Mouse (Mus musculus) midbrain, embryonic 15.5 days (tissue): ENCODE measurements around the gene Mast3. TPM values are rescaled to one million over a fixed set of nuclear protein-coding genes. Genes with fewer than 3 reads are reported as not detected.
A peak's percentile ranks its signal among the peaks of the same experiment; 100 is the strongest.
"Not testable (repeated sequence)": the region's sequence is repeated elsewhere in the genome, so short reads cannot be mapped to it uniquely, and the experiment has no call there.

Experiments used
- ATAC-seq: fragments of 200-750 bp; cut with Nextera tagmentation; replicated peaks from 2 replicates; pipeline ENCODE4 v1.8.0; 2017; ENCODE audit warnings: moderate TSS enrichment
- H3K27ac ChIP-seq: fragments of 300-500 bp; sonication (generic); 2 replicates; pipeline ENCODE4 v1.5.1; 2015; ENCODE audit warnings: mild to moderate bottlenecking, inconsistent platforms
- H3K27me3 ChIP-seq: fragments of 300-500 bp; sonication (generic); replicated peaks from 2 replicates; pipeline ENCODE4 v1.6.1; 2015; ENCODE audit warnings: inconsistent platforms
- H3K36me3 ChIP-seq: fragments of 300-500 bp; sonication (generic); replicated peaks from 2 replicates; pipeline ENCODE4 v1.6.1; 2015; ENCODE audit warnings: inconsistent platforms
- H3K4me1 ChIP-seq: fragments of 300-500 bp; sonication (generic); 2 replicates; pipeline ENCODE4 v1.6.1; 2015; ENCODE audit warnings: inconsistent platforms
- H3K4me2 ChIP-seq: fragments of 300-500 bp; sonication (generic); 2 replicates; pipeline ENCODE4 v1.6.1; 2015; ENCODE audit warnings: inconsistent platforms, mild to moderate bottlenecking, moderate library complexity
- H3K4me3 ChIP-seq: fragments of 300-500 bp; sonication (generic); 2 replicates; pipeline ENCODE4 v1.5.1; 2015; ENCODE audit warnings: mild to moderate bottlenecking, inconsistent platforms
- H3K9ac ChIP-seq: fragments of 300-500 bp; sonication (generic); 2 replicates; pipeline ENCODE4 v1.6.1; 2015; ENCODE audit warnings: mild to moderate bottlenecking, inconsistent platforms
- H3K9me3 ChIP-seq: fragments of 300-500 bp; sonication (generic); 2 replicates; pipeline ENCODE4 v1.6.1; 2016; ENCODE audit warnings: inconsistent platforms
- WGBS: fragments of 180-500 bp; shearing (Covaris S2); methylation state at CpG from one replicate; pipeline ENCODE4 v1.1.7; 2015; ENCODE audit warnings: mixed read lengths; 5-methylcytosine and 5-hydroxymethylcytosine counted together
- polyA plus RNA-seq: library from polyadenylated mRNA; unstranded; fragments of >200 nt; fragmentation: Nextera tagmentation; extraction: Ambion mirVana; gene quantifications from 2 replicates; pipeline ENCODE4 v1.2.1, GENCODE M21; 2015

Gene Mast3
- polyA plus RNA-seq, 1 experiment from 2014 or later: 26.9 TPM

- no peaks in the 10 kb centered on the region for H3K4me1 ChIP-seq
- H3K27ac ChIP-seq: no peak overlapping the region
- 86% methylated on average over 8 of the region's 8 CpGs for WGBS
- no peaks in the 10 kb centered on the region for H3K9me3 ChIP-seq
- H3K36me3 ChIP-seq: no peaks in the 10 kb centered on the region
- no peak overlapping the region for H3K4me3 ChIP-seq
- H3K9ac ChIP-seq: no peak overlapping the region
- no peak for ATAC-seq
- no peaks in the 10 kb centered on the region for H3K27me3 ChIP-seq
- H3K4me2 ChIP-seq: no peak overlapping the region
These were observed 26.7 kb upstream of the Mast3 start for GRCm38 (mm10) chr8:70831517-70831916.

- WGBS: 88% methylated on average over 1 of the region's 1 CpGs
- Histone ChIP-seq H3K9me3 (no peaks in the 10 kb centered on the region), H3K4me1 (no peaks in the 10 kb centered on the region), H3K36me3 (no peaks in the 10 kb centered on the region), H3K9ac (no peak overlapping the region), H3K4me3 (no peak overlapping the region), H3K27ac (no peak overlapping the region), H3K27me3 (no peaks in the 10 kb centered on the region), H3K4me2 (no peak overlapping the region)
- ATAC-seq: no peak
These were observed 22.9 kb upstream of the Mast3 start for GRCm38 (mm10) chr8:70827796-70828195.

GRCm38 (mm10) chr8:70827010-70827409, 22.2 kb upstream of the Mast3 start:
- H3K9me3 ChIP-seq: no peaks in the 10 kb centered on the region
- no peak overlapping the region for H3K4me2 ChIP-seq
- H3K9ac ChIP-seq: no peak overlapping the region
- no peak overlapping the region for H3K4me3 ChIP-seq
- no peaks in the 10 kb centered on the region for H3K4me1 ChIP-seq
- no peaks in the 10 kb centered on the region for H3K36me3 ChIP-seq
- 96% methylated on average over 2 of the region's 2 CpGs for WGBS
- H3K27ac ChIP-seq: no peak overlapping the region
- H3K27me3 ChIP-seq: no peaks in the 10 kb centered on the region
- ATAC-seq: no peak

GRCm38 (mm10) chr8:70825816-70826215, 21.0 kb upstream of the Mast3 start:
- no peak for ATAC-seq
- no peak overlapping the region for H3K9ac ChIP-seq

GRCm38 (mm10) chr8:70823802-70824201, 18.9 kb upstream of the Mast3 start:
- H3K4me3 ChIP-seq: no peak overlapping the region
- no peak for ATAC-seq
- peaks cover 10% of the 10 kb centered on the region for H3K27me3 ChIP-seq
- no peak overlapping the region for H3K27ac ChIP-seq
- H3K4me2 ChIP-seq: no peak overlapping the region
- no peaks in the 10 kb centered on the region for H3K9me3 ChIP-seq
- H3K4me1 ChIP-seq: no peaks in the 10 kb centered on the region
- H3K36me3 ChIP-seq: no peaks in the 10 kb centered on the region
- H3K9ac ChIP-seq: no peak overlapping the region
- WGBS: 88% methylated on average over 7 of the region's 7 CpGs

More at GRCm38 (mm10) chr8:70825816-70826215, 21.0 kb upstream of the Mast3 start:
- peaks cover 5% of the 10 kb centered on the region; the same call in 1 of the 2 replicates for H3K27me3 ChIP-seq
- WGBS: 87% methylated on average over 8 of the region's 8 CpGs
- no peak overlapping the region for H3K4me3 ChIP-seq
- H3K4me1 ChIP-seq: no peaks in the 10 kb centered on the region
- H3K4me2 ChIP-seq: no peak overlapping the region
- no peaks in the 10 kb centered on the region for H3K36me3 ChIP-seq
- no peaks in the 10 kb centered on the region for H3K9me3 ChIP-seq
- no peak overlapping the region for H3K27ac ChIP-seq

GRCm38 (mm10) chr8:70822594-70822993, 17.7 kb upstream of the Mast3 start:
- H3K27me3 ChIP-seq, H3K4me3 ChIP-seq, ATAC-seq, H3K9ac ChIP-seq, H3K27ac ChIP-seq, H3K4me1 ChIP-seq, H3K4me2 ChIP-seq, H3K36me3 ChIP-seq, H3K9me3 ChIP-seq: not testable (repeated sequence)
- WGBS: 84% methylated on average over 3 of the region's 3 CpGs

- Histone ChIP-seq H3K27ac (no peak overlapping the region), H3K4me1 (peaks cover under 1% of the 10 kb centered on the region; the same call in 1 of the 2 replicates), H3K9ac (no peak overlapping the region), H3K4me2 (no peak overlapping the region), H3K4me3 (no peak overlapping the region), H3K27me3 (peaks cover 10% of the 10 kb centered on the region), H3K36me3 (no peaks in the 10 kb centered on the region), H3K9me3 (no peaks in the 10 kb centered on the region)
- 50% methylated on average over 11 of the region's 11 CpGs for WGBS
- no peak for ATAC-seq
These were observed 17.1 kb upstream of the Mast3 start for GRCm38 (mm10) chr8:70821992-70822391.

- no peaks in the 10 kb centered on the region for H3K9me3 ChIP-seq
- 18% methylated on average over 30 of the region's 30 CpGs for WGBS
- H3K36me3 ChIP-seq: no peaks in the 10 kb centered on the region
- H3K4me3 ChIP-seq: no peak overlapping the region
- no peak overlapping the region for H3K4me2 ChIP-seq
- no peak overlapping the region for H3K27ac ChIP-seq
- peak; percentile 30; the same call in 1 of the 2 replicates for ATAC-seq
- H3K9ac ChIP-seq: no peak overlapping the region
- H3K27me3 ChIP-seq: peaks cover 13% of the 10 kb centered on the region
- peaks cover 5% of the 10 kb centered on the region; the same call in 1 of the 2 replicates for H3K4me1 ChIP-seq
These were observed 16.6 kb upstream of the Mast3 start for GRCm38 (mm10) chr8:70821399-70821962.

- peak; percentile 25; the same call in 1 of the 2 replicates for ATAC-seq
- Histone ChIP-seq H3K9ac (no peak overlapping the region), H3K4me3 (no peak overlapping the region), H3K36me3 (no peaks in the 10 kb centered on the region), H3K9me3 (no peaks in the 10 kb centered on the region), H3K4me2 (no peak overlapping the region), H3K4me1 (peaks cover 5% of the 10 kb centered on the region; the same call in 1 of the 2 replicates), H3K27me3 (peaks cover 25% of the 10 kb centered on the region), H3K27ac (no peak overlapping the region)
- WGBS: 4% methylated on average over 31 of the region's 31 CpGs
These were observed 15.5 kb upstream of the Mast3 start for GRCm38 (mm10) chr8:70820101-70820935.

- peaks cover 31% of the 10 kb centered on the region for H3K27me3 ChIP-seq
- ATAC-seq: no peak
These were observed 11.8 kb upstream of the Mast3 start for GRCm38 (mm10) chr8:70816679-70817078.

GRCm38 (mm10) chr8:70812885-70813284, 8.0 kb upstream of the Mast3 start:
- H3K4me1 ChIP-seq: peaks cover 5% of the 10 kb centered on the region; the same call in 1 of the 2 replicates
- no peaks in the 10 kb centered on the region for H3K36me3 ChIP-seq
- peaks cover 22% of the 10 kb centered on the region for H3K27me3 ChIP-seq
- no peak overlapping the region for H3K4me3 ChIP-seq
- no peak overlapping the region for H3K4me2 ChIP-seq
- no peak overlapping the region for H3K27ac ChIP-seq
- H3K9ac ChIP-seq: no peak overlapping the region
- WGBS: 62% methylated on average over 4 of the region's 4 CpGs
- no peak for ATAC-seq
- H3K9me3 ChIP-seq: no peaks in the 10 kb centered on the region

More at GRCm38 (mm10) chr8:70816679-70817078, 11.8 kb upstream of the Mast3 start:
- Histone ChIP-seq H3K27ac (no peak overlapping the region), H3K4me2 (peak overlapping the region; percentile 34), H3K4me3 (no peak overlapping the region), H3K9ac (no peak overlapping the region), H3K36me3 (no peaks in the 10 kb centered on the region), H3K9me3 (no peaks in the 10 kb centered on the region), H3K4me1 (peaks cover 5% of the 10 kb centered on the region; the same call in 1 of the 2 replicates)
- 11% methylated on average over 30 of the region's 30 CpGs for WGBS

- H3K4me2 ChIP-seq: no peak overlapping the region
- peaks cover 22% of the 10 kb centered on the region for H3K27me3 ChIP-seq
- no peak for ATAC-seq
- H3K4me3 ChIP-seq: no peak overlapping the region
- H3K9me3 ChIP-seq: no peaks in the 10 kb centered on the region
- H3K27ac ChIP-seq: no peak overlapping the region
- H3K4me1 ChIP-seq: peaks cover 5% of the 10 kb centered on the region; the same call in 1 of the 2 replicates
- WGBS: 39% methylated on average over 4 of the region's 4 CpGs
- H3K9ac ChIP-seq: no peak overlapping the region
- no peaks in the 10 kb centered on the region for H3K36me3 ChIP-seq
These were observed 7.2 kb upstream of the Mast3 start for GRCm38 (mm10) chr8:70812055-70812454.
